Mouse (Mus musculus) T-helper 17 cell (primary cell): ENCODE results near the gene Arl15.

Source experiments
- in situ Hi-C, 2 experiments: fragments of 300-600 bp; cut with MboI, MseI; formaldehyde crosslinking; loops; 1 replicate in 1 of 2; 2 replicates in 1 of 2; pipeline ENCODE4 v1.15.1; 2025; ENCODE audit warnings: high pct_unique_total_duplicates in 2 of 2

Gene Arl15

GRCm38 (mm10) chr13:114128366-114128765 is 334.1 kb downstream of the Arl15 start:
- in situ Hi-C loops = no loop called here

GRCm38 (mm10) chr13:114129986-114130385 is 335.7 kb downstream of the Arl15 start:
- in situ Hi-C loops = loop anchor here in 1 of 2 experiments (10.0 kb wide), 1 partner anchor 255 kb away; no protein-coding TSS in a partner anchor

GRCm38 (mm10) chr13:114130566-114131319 is 336.4 kb downstream of the Arl15 start:
- in situ Hi-C loops = loop anchor here in 1 of 2 experiments (10.0 kb wide), 1 partner anchor 256 kb away; no protein-coding TSS in a partner anchor

- in situ Hi-C loops = loop anchor here in 1 of 2 experiments (10.0 kb wide), 1 partner anchor 264 kb away; no protein-coding TSS in a partner anchor
Measured at GRCm38 (mm10) chr13:114138921-114139320, 344.6 kb downstream of the Arl15 start.

- in situ Hi-C loops = loop anchor here in 1 of 2 experiments (10.0 kb wide), 1 partner anchor 265 kb away; no protein-coding TSS in a partner anchor
Measured at GRCm38 (mm10) chr13:114139570-114139969, 345.3 kb downstream of the Arl15 start.

GRCm38 (mm10) chr13:114142826-114143225 is 348.5 kb downstream of the Arl15 start:
- in situ Hi-C loops = no loop called here

- in situ Hi-C loops = no loop called here
Measured at GRCm38 (mm10) chr13:114143247-114143646, 348.9 kb downstream of the Arl15 start.

GRCm38 (mm10) chr13:114144052-114145046 is 350.0 kb downstream of the Arl15 start:
- in situ Hi-C loops = no loop called here

GRCm38 (mm10) chr13:114145249-114145648 is 350.9 kb downstream of the Arl15 start:
- in situ Hi-C loops = no loop called here

GRCm38 (mm10) chr13:114150856-114151697 is 356.8 kb downstream of the Arl15 start:
- in situ Hi-C loops = loop anchor here in 1 of 2 experiments (25.0 kb wide), 1 partner anchor 1814 kb away; no protein-coding TSS in a partner anchor

- in situ Hi-C loops = loop anchor here in 1 of 2 experiments (25.0 kb wide), 1 partner anchor 1814 kb away; no protein-coding TSS in a partner anchor
Measured at GRCm38 (mm10) chr13:114151698-114152069, 357.4 kb downstream of the Arl15 start.

GRCm38 (mm10) chr13:114156689-114157088 is 362.4 kb downstream of the Arl15 start:
- in situ Hi-C loops = loop anchor here in 1 of 2 experiments (25.0 kb wide), 1 partner anchor 1819 kb away; no protein-coding TSS in a partner anchor

- in situ Hi-C loops = loop anchor here in 1 of 2 experiments (25.0 kb wide), 1 partner anchor 1821 kb away; no protein-coding TSS in a partner anchor
Measured at GRCm38 (mm10) chr13:114158111-114158730, 363.9 kb downstream of the Arl15 start.

GRCm38 (mm10) chr13:114159634-114160391 is 365.5 kb downstream of the Arl15 start:
- in situ Hi-C loops = loop anchor here in 1 of 2 experiments (25.0 kb wide), 1 partner anchor 1823 kb away; no protein-coding TSS in a partner anchor

- in situ Hi-C loops = loop anchor here in 1 of 2 experiments (25.0 kb wide), 1 partner anchor 1825 kb away; no protein-coding TSS in a partner anchor
Measured at GRCm38 (mm10) chr13:114162753-114163152, 368.4 kb downstream of the Arl15 start.

GRCm38 (mm10) chr13:114165616-114166015 is 371.3 kb downstream of the Arl15 start:
- in situ Hi-C loops = loop anchor here (5.0 to 25.0 kb wide), 2 partner anchors 88 to 1828 kb away; no protein-coding TSS in a partner anchor

GRCm38 (mm10) chr13:114166439-114167183 is 372.3 kb downstream of the Arl15 start:
- in situ Hi-C loops = loop anchor here (5.0 to 25.0 kb wide), 2 partner anchors 89 to 1829 kb away; no protein-coding TSS in a partner anchor

GRCm38 (mm10) chr13:114170061-114170460 is 375.8 kb downstream of the Arl15 start:
- in situ Hi-C loops = loop anchor here (10.0 to 25.0 kb wide), 2 partner anchors 1045 to 1833 kb away; no protein-coding TSS in a partner anchor
